Mouse (Mus musculus) kidney, embryonic 16.5 days (tissue): Measurements from ENCODE around the gene Nt5c3b. TPM values are rescaled to one million over a fixed set of nuclear protein-coding genes. Genes with fewer than 3 reads are reported as not detected.
A peak's percentile ranks its signal among the peaks of the same experiment; 100 is the strongest.

Source experiments
- ATAC-seq: fragments of 200-750 bp; cut with Nextera tagmentation; 2 replicates; pipeline ENCODE4 v1.8.0; 2017; ENCODE audit warnings: moderate TSS enrichment; ENCODE audit not compliant: low FRiP score, low TSS enrichment
- H3K27ac ChIP-seq: fragments of 300-500 bp; sonication (generic); 2 replicates; pipeline ENCODE4 v1.5.1; 2014; ENCODE audit warnings: low read length
- H3K27me3 ChIP-seq: fragments of 300-500 bp; sonication (generic); 2 replicates; pipeline ENCODE4 v1.6.1; 2014; ENCODE audit warnings: low read length, control low read depth, mixed read lengths; ENCODE audit not compliant: insufficient read depth
- H3K36me3 ChIP-seq: fragments of 300-500 bp; sonication (generic); 2 replicates; pipeline ENCODE4 v1.6.1; 2014; ENCODE audit warnings: low read length, control low read depth, mixed read lengths; ENCODE audit not compliant: insufficient read depth
- H3K4me1 ChIP-seq: fragments of 300-500 bp; sonication (generic); 2 replicates; pipeline ENCODE4 v1.6.1; 2014; ENCODE audit warnings: low read length, control low read depth, mixed read lengths; ENCODE audit not compliant: insufficient read depth
- H3K4me2 ChIP-seq: fragments of 300-500 bp; sonication (generic); replicated peaks from 2 replicates; pipeline ENCODE4 v1.6.1; 2014; ENCODE audit warnings: low read depth, low read length
- H3K4me3 ChIP-seq: fragments of 300-500 bp; sonication (generic); 2 replicates; pipeline ENCODE4 v1.5.1; 2014; ENCODE audit warnings: mild to moderate bottlenecking, low read length
- H3K9ac ChIP-seq: fragments of 300-500 bp; sonication (generic); replicated peaks from 2 replicates; pipeline ENCODE4 v1.6.1; 2014; ENCODE audit warnings: low read length
- H3K9me3 ChIP-seq: fragments of 300-500 bp; sonication (generic); 2 replicates; pipeline ENCODE4 v1.6.1; 2016; ENCODE audit warnings: low read length, control low read depth
- WGBS: fragments of 180-500 bp; shearing (Covaris S2); extraction: QIAGEN DNeasy Blood & Tissue Kit; methylation state at CpG from one replicate; pipeline ENCODE4 v1.1.7; 2014; 5-methylcytosine and 5-hydroxymethylcytosine counted together
- polyA plus RNA-seq: library from polyadenylated mRNA; unstranded; fragments of >200 nt; fragmentation: Nextera tagmentation; extraction: Ambion mirVana; gene quantifications from 2 replicates; pipeline ENCODE4 v1.2.1, GENCODE M21; 2015

Nt5c3b gene
- polyA plus RNA-seq, 1 experiment from 2014 or later: 131 TPM

- WGBS: 51% methylated on average over 5 of the region's 5 CpGs
- Histone ChIP-seq H3K4me1 (peaks cover 57% of the 10 kb centered on the region), H3K36me3 (peaks cover 41% of the 10 kb centered on the region), H3K27me3 (no peaks in the 10 kb centered on the region), H3K4me2 (no peak overlapping the region), H3K9me3 (no peaks in the 10 kb centered on the region), H3K27ac (peak overlapping the region; percentile 90), H3K9ac (0 out of 2 replicates have a peak overlapping the region, but pooled peaks have one; percentile 11), H3K4me3 (no peak overlapping the region)
- ATAC-seq: peak; percentile 47
Measured at GRCm38 (mm10) chr11:100386586-100386985, 55.0 kb downstream of the Nt5c3b start.

- Histone ChIP-seq H3K27ac (no peak overlapping the region), H3K27me3 (no peaks in the 10 kb centered on the region), H3K4me2 (no peak overlapping the region), H3K9me3 (no peaks in the 10 kb centered on the region), H3K36me3 (peaks cover 49% of the 10 kb centered on the region), H3K4me1 (peaks cover 42% of the 10 kb centered on the region), H3K9ac (no peak overlapping the region), H3K4me3 (no peak overlapping the region)
- WGBS: 89% methylated on average over 3 of the region's 3 CpGs
- no peak for ATAC-seq
Measured at GRCm38 (mm10) chr11:100385016-100385415, 56.6 kb downstream of the Nt5c3b start.

GRCm38 (mm10) chr11:100382682-100383081 is 58.9 kb downstream of the Nt5c3b start:
- Histone ChIP-seq H3K4me2 (no peak overlapping the region), H3K4me1 (peaks cover 23% of the 10 kb centered on the region), H3K4me3 (no peak overlapping the region), H3K27ac (no peak overlapping the region), H3K27me3 (no peaks in the 10 kb centered on the region), H3K36me3 (peaks cover 68% of the 10 kb centered on the region), H3K9me3 (no peaks in the 10 kb centered on the region), H3K9ac (no peak overlapping the region)
- no peak for ATAC-seq
- WGBS: 87% methylated on average over 6 of the region's 6 CpGs

GRCm38 (mm10) chr11:100379311-100379710 is 62.3 kb downstream of the Nt5c3b start:
- H3K9me3 ChIP-seq: no peaks in the 10 kb centered on the region
- H3K9ac ChIP-seq: no peak overlapping the region
- no peaks in the 10 kb centered on the region for H3K27me3 ChIP-seq
- no peak for ATAC-seq
- no peaks in the 10 kb centered on the region for H3K4me1 ChIP-seq
- H3K4me2 ChIP-seq: no peak overlapping the region
- WGBS: 91% methylated on average over 4 of the region's 4 CpGs
- no peak overlapping the region for H3K4me3 ChIP-seq
- H3K36me3 ChIP-seq: peaks cover 78% of the 10 kb centered on the region
- no peak overlapping the region for H3K27ac ChIP-seq

- ATAC-seq: no peak
- no peak overlapping the region for H3K27ac ChIP-seq
- H3K9ac ChIP-seq: no peak overlapping the region
- H3K36me3 ChIP-seq: peaks cover 83% of the 10 kb centered on the region
- H3K4me1 ChIP-seq: no peaks in the 10 kb centered on the region
- no peaks in the 10 kb centered on the region for H3K9me3 ChIP-seq
- WGBS: 94% methylated on average over 5 of the region's 5 CpGs
- H3K27me3 ChIP-seq: no peaks in the 10 kb centered on the region
- H3K4me3 ChIP-seq: no peak overlapping the region
- H3K4me2 ChIP-seq: no peak overlapping the region
Measured at GRCm38 (mm10) chr11:100378446-100378845, 63.2 kb downstream of the Nt5c3b start.

GRCm38 (mm10) chr11:100377989-100378388 is 63.6 kb downstream of the Nt5c3b start:
- WGBS: 94% methylated on average over 14 of the region's 14 CpGs
- H3K4me1 ChIP-seq: no peaks in the 10 kb centered on the region
- no peak overlapping the region for H3K9ac ChIP-seq
- no peak overlapping the region for H3K4me3 ChIP-seq
- H3K9me3 ChIP-seq: no peaks in the 10 kb centered on the region
- H3K27me3 ChIP-seq: no peaks in the 10 kb centered on the region
- H3K4me2 ChIP-seq: no peak overlapping the region
- peaks cover 81% of the 10 kb centered on the region for H3K36me3 ChIP-seq
- ATAC-seq: no peak
- H3K27ac ChIP-seq: no peak overlapping the region

- 87% methylated on average over 21 of the region's 21 CpGs for WGBS
- Histone ChIP-seq H3K36me3 (peaks cover 80% of the 10 kb centered on the region), H3K4me2 (no peak overlapping the region), H3K9ac (no peak overlapping the region), H3K4me3 (no peak overlapping the region), H3K27me3 (no peaks in the 10 kb centered on the region), H3K4me1 (no peaks in the 10 kb centered on the region), H3K9me3 (no peaks in the 10 kb centered on the region), H3K27ac (no peak overlapping the region)
- no peak for ATAC-seq
Measured at GRCm38 (mm10) chr11:100376746-100377389, 64.7 kb downstream of the Nt5c3b start.

GRCm38 (mm10) chr11:100376005-100376404 is 65.6 kb downstream of the Nt5c3b start:
- H3K36me3 ChIP-seq: peaks cover 83% of the 10 kb centered on the region
- H3K4me3 ChIP-seq: no peak overlapping the region
- H3K4me2 ChIP-seq: no peak overlapping the region
- H3K9me3 ChIP-seq: no peaks in the 10 kb centered on the region
- no peaks in the 10 kb centered on the region for H3K4me1 ChIP-seq
- H3K27ac ChIP-seq: no peak overlapping the region
- 78% methylated on average over 4 of the region's 4 CpGs for WGBS
- ATAC-seq: no peak
- H3K9ac ChIP-seq: no peak overlapping the region
- H3K27me3 ChIP-seq: no peaks in the 10 kb centered on the region

GRCm38 (mm10) chr11:100375127-100375526 is 66.5 kb downstream of the Nt5c3b start:
- H3K36me3 ChIP-seq: peaks cover 85% of the 10 kb centered on the region
- no peaks in the 10 kb centered on the region for H3K9me3 ChIP-seq
- WGBS: 80% methylated on average over 9 of the region's 9 CpGs
- no peaks in the 10 kb centered on the region for H3K4me1 ChIP-seq
- H3K4me2 ChIP-seq: no peak overlapping the region
- no peak overlapping the region for H3K27ac ChIP-seq
- no peak for ATAC-seq
- H3K9ac ChIP-seq: no peak overlapping the region
- no peak overlapping the region for H3K4me3 ChIP-seq
- no peaks in the 10 kb centered on the region for H3K27me3 ChIP-seq
